Mouse (Mus musculus) frontal cortex, adult 2 months (tissue): Measurements from ENCODE around the gene Gm20219. TPM values are rescaled to one million over a fixed set of nuclear protein-coding genes. Genes with fewer than 3 reads are reported as not detected.

Experiments
- DNase-seq, 2 experiments: peaks; one replicate each; pipeline ENCODE4 v3.0.0; 2022; ENCODE audit warnings: low spot score in 1 of 2; ENCODE audit errors: extremely low spot score in 1 of 2
- polyA plus RNA-seq: library from polyadenylated mRNA; depleted of rRNA; stranded (reverse); fragments of >200 nt; gene quantifications from 2 replicates; pipeline ENCODE4 v1.2.3, GENCODE M21; 2012; rRNA removed

Gene Gm20219
- 3.1 and 3.7 TPM in 2 replicates for polyA plus RNA-seq

- no peak for DNase-seq
Observed at GRCm38 (mm10) chr17:56554122-56554551, at the start of gene Gm20219. Gm20219 (minus strand) TSS chr17:56554387.

- DNase-seq, result no peak
Observed at GRCm38 (mm10) chr17:56604070-56604380, 49.8 kb upstream of the Gm20219 start.

GRCm38 (mm10) chr17:56603186-56604069 is 49.2 kb upstream of the Gm20219 start:
- DNase-seq, result no peak

GRCm38 (mm10) chr17:56593527-56594271 is 39.5 kb upstream of the Gm20219 start:
- no peak for DNase-seq

- DNase-seq, result no peak
Observed at GRCm38 (mm10) chr17:56592553-56592952, 38.4 kb upstream of the Gm20219 start.

GRCm38 (mm10) chr17:56588921-56589320 is 34.7 kb upstream of the Gm20219 start:
- no peak for DNase-seq

GRCm38 (mm10) chr17:56587773-56588172 is 33.6 kb upstream of the Gm20219 start:
- no peak for DNase-seq

GRCm38 (mm10) chr17:56585171-56585821 is 31.1 kb upstream of the Gm20219 start:
- peak in 1 of 2 experiments; percentile 42 for DNase-seq

- peak; percentile 98 to 99 for DNase-seq
Observed at GRCm38 (mm10) chr17:56584257-56585130, 30.3 kb upstream of the Gm20219 start, which contains the start of the genes Safb2 and Safb. Safb2 (minus strand) TSS chr17:56584585. Safb (plus strand) TSS chr17:56584825.

GRCm38 (mm10) chr17:56583611-56584256 is 29.5 kb upstream of the Gm20219 start:
- peak in 1 of 2 experiments; percentile 37 for DNase-seq

GRCm38 (mm10) chr17:56583071-56583470 is 28.9 kb upstream of the Gm20219 start:
- no peak for DNase-seq

GRCm38 (mm10) chr17:56572939-56573338 is 18.8 kb upstream of the Gm20219 start:
- DNase-seq, result no peak

- DNase-seq, result no peak
Observed at GRCm38 (mm10) chr17:56572154-56572553, 18.0 kb upstream of the Gm20219 start.

- no peak for DNase-seq
Observed at GRCm38 (mm10) chr17:56570287-56570686, 16.1 kb upstream of the Gm20219 start.

GRCm38 (mm10) chr17:56567370-56567769 is 13.2 kb upstream of the Gm20219 start:
- DNase-seq, result no peak

GRCm38 (mm10) chr17:56566918-56567317 is 12.7 kb upstream of the Gm20219 start:
- DNase-seq, result no peak

- DNase-seq, result no peak
Observed at GRCm38 (mm10) chr17:56566293-56566692, 12.1 kb upstream of the Gm20219 start.

GRCm38 (mm10) chr17:56561866-56562265 is 7.7 kb upstream of the Gm20219 start:
- no peak for DNase-seq

GRCm38 (mm10) chr17:56560131-56560530 is 5.9 kb upstream of the Gm20219 start:
- no peak for DNase-seq

GRCm38 (mm10) chr17:56559386-56559785 is 5.2 kb upstream of the Gm20219 start:
- no peak for DNase-seq
